Mouse (Mus musculus) MEL (cell line): ENCODE data around the gene Cdkal1. TPM values are rescaled to one million over a fixed set of nuclear protein-coding genes. Genes with fewer than 3 reads are reported as not detected.
A peak's percentile ranks its signal among the peaks of the same experiment; 100 is the strongest.

Experiments
- DNase-seq: peaks from one replicate; pipeline ENCODE4 v3.0.0; 2011; ENCODE audit warnings: low read depth, low spot score
- H3K27ac ChIP-seq: 2 replicates; pipeline ENCODE4 v1.5.1; 2012; ENCODE audit warnings: low read depth, mild to moderate bottlenecking, control low read depth, low read length, moderate library complexity; ENCODE audit not compliant: control insufficient read depth
- H3K27me3 ChIP-seq, 2 experiments: fragments of 150-350 bp in 1 of 2; sonication (generic) in 1 of 2; 2 replicates each; pipeline ENCODE4 v1.6.1; 2012; ENCODE audit warnings: low read length in 2 of 2, mild to moderate bottlenecking in 2 of 2, improper control_type of control experiment in 1 of 2, moderate library complexity in 1 of 2; ENCODE audit not compliant: insufficient read depth in 2 of 2, control insufficient read depth in 1 of 2
- H3K36me3 ChIP-seq, 2 experiments: 2 replicates each; pipeline ENCODE4 v1.6.1; 2012 to 2014; ENCODE audit warnings: low read length in 2 of 2, improper control_type of control experiment in 1 of 2, inconsistent platforms in 1 of 2, mild to moderate bottlenecking in 1 of 2; ENCODE audit not compliant: insufficient read depth in 2 of 2, control insufficient read depth in 1 of 2
- H3K4me1 ChIP-seq, 2 experiments: fragments of 150-350 bp in 1 of 2; sonication (generic) in 1 of 2; 2 replicates each; pipeline ENCODE4 v1.6.1; 2012; ENCODE audit warnings: low read length in 2 of 2, improper control_type of control experiment in 1 of 2, mild to moderate bottlenecking in 1 of 2; ENCODE audit not compliant: insufficient read depth in 2 of 2, control insufficient read depth in 1 of 2
- H3K4me3 ChIP-seq, 2 experiments: fragments of 150-350 bp in 1 of 2; sonication (generic) in 1 of 2; 2 replicates each; pipeline ENCODE4 v1.5.1; 2012; ENCODE audit warnings: low read depth in 2 of 2, low read length in 2 of 2, mild to moderate bottlenecking in 2 of 2, moderate library complexity in 2 of 2, control low read depth in 1 of 2, improper control_type of control experiment in 1 of 2; ENCODE audit not compliant: control insufficient read depth in 1 of 2, insufficient read depth in 1 of 2
- H3K79me2 ChIP-seq: 2 replicates; pipeline ENCODE4 v1.6.1; 2012; ENCODE audit warnings: mild to moderate bottlenecking, low read length, moderate library complexity; ENCODE audit not compliant: control insufficient read depth, poor library complexity, insufficient read depth
- H3K9ac ChIP-seq: 2 replicates; pipeline ENCODE4 v1.6.1; 2012; ENCODE audit warnings: low read depth, mild to moderate bottlenecking, control low read depth, low read length, moderate library complexity; ENCODE audit not compliant: control insufficient read depth, poor library complexity, severe bottlenecking
- H3K9me3 ChIP-seq: fragments of 150-350 bp; sonication (generic); replicated peaks from 2 replicates; pipeline ENCODE4 v1.6.1; 2012; ENCODE audit warnings: mild to moderate bottlenecking, low read length, improper control_type of control experiment, moderate library complexity; ENCODE audit not compliant: insufficient read depth
- CTCF ChIP-seq, 3 experiments: IDR thresholded peaks in 2 of 3; conservative IDR thresholded peaks in 1 of 3; 2 replicates each; pipeline ENCODE4 v1.5.1; 2011 to 2012; ENCODE audit warnings: low read length in 3 of 3, low read depth in 2 of 3, mild to moderate bottlenecking in 2 of 3, improper control_type of control experiment in 1 of 3, inconsistent platforms in 1 of 3, mixed read lengths in 1 of 3, moderate library complexity in 1 of 3; ENCODE audit not compliant: control insufficient read depth in 1 of 3, insufficient read depth in 1 of 3, poor library complexity in 1 of 3, severe bottlenecking in 1 of 3
- E2F4 ChIP-seq: IDR thresholded peaks from 2 replicates; pipeline ENCODE4 v1.6.1; 2011; ENCODE audit warnings: low read depth, low read length, improper control_type of control experiment, borderline replicate concordance
- ELF1 ChIP-seq: IDR thresholded peaks from 2 replicates; pipeline ENCODE4 v1.6.1; 2014; ENCODE audit warnings: low read depth, mild to moderate bottlenecking, inconsistent platforms, low read length, improper control_type of control experiment, moderate library complexity
- ETS1 ChIP-seq: IDR thresholded peaks from 2 replicates; pipeline ENCODE4 v1.6.1; 2012; ENCODE audit warnings: low read depth, mild to moderate bottlenecking, inconsistent platforms, low read length, improper control_type of control experiment, moderate library complexity
- GABPA ChIP-seq: IDR thresholded peaks from 2 replicates; pipeline ENCODE4 v1.6.1; 2012; ENCODE audit warnings: low read depth, mild to moderate bottlenecking, inconsistent platforms, low read length, improper control_type of control experiment, moderate library complexity
- HCFC1 ChIP-seq: IDR thresholded peaks from 2 replicates; pipeline ENCODE4 v1.6.1; 2012; ENCODE audit warnings: low read depth, mild to moderate bottlenecking, inconsistent platforms, low read length, improper control_type of control experiment, moderate library complexity
- JUND ChIP-seq: IDR thresholded peaks from 2 replicates; pipeline ENCODE4 v1.6.1; 2011; ENCODE audit warnings: low read depth, mild to moderate bottlenecking, improper control_type of control experiment, low read length
- KAT2A ChIP-seq: conservative IDR thresholded peaks from 2 replicates; pipeline ENCODE4 v1.6.1; 2012; ENCODE audit warnings: low read depth, low read length, improper control_type of control experiment, inconsistent platforms
- MAFK ChIP-seq: IDR thresholded peaks from 2 replicates; pipeline ENCODE4 v1.6.1; 2011; ENCODE audit warnings: low read depth, mild to moderate bottlenecking, low read length, improper control_type of control experiment, borderline replicate concordance
- MAX ChIP-seq: IDR thresholded peaks from 2 replicates; pipeline ENCODE4 v1.6.1; 2011; ENCODE audit warnings: low read length, improper control_type of control experiment
- MAZ ChIP-seq: IDR thresholded peaks from 2 replicates; pipeline ENCODE4 v1.6.1; 2012; ENCODE audit warnings: low read depth, mild to moderate bottlenecking, inconsistent platforms, low read length, improper control_type of control experiment
- MEF2A ChIP-seq: IDR thresholded peaks from 2 replicates; pipeline ENCODE4 v1.6.1; 2014; ENCODE audit warnings: low read depth, mild to moderate bottlenecking, inconsistent platforms, low read length, improper control_type of control experiment; ENCODE audit not compliant: poor library complexity, insufficient replicate concordance, severe bottlenecking; ENCODE audit errors: extremely low read depth
- MYB ChIP-seq: IDR thresholded peaks from 2 replicates; pipeline ENCODE4 v1.6.1; 2011; ENCODE audit warnings: mild to moderate bottlenecking, low read depth, low read length, improper control_type of control experiment
- MYC ChIP-seq: IDR thresholded peaks from 2 replicates; pipeline ENCODE4 v1.6.1; 2011; ENCODE audit warnings: low read depth, mild to moderate bottlenecking, low read length, improper control_type of control experiment, moderate library complexity
- NELFE ChIP-seq: IDR thresholded peaks from 2 replicates; pipeline ENCODE4 v1.6.1; 2011; ENCODE audit warnings: low read depth, low read length, improper control_type of control experiment
- POLR2A ChIP-seq, 2 experiments: IDR thresholded peaks; 2 replicates each; pipeline ENCODE4 v1.6.1; 2011 to 2012; ENCODE audit warnings: low read length in 2 of 2, mild to moderate bottlenecking in 2 of 2, control low read depth in 1 of 2, improper control_type of control experiment in 1 of 2, low read depth in 1 of 2, moderate library complexity in 1 of 2; ENCODE audit not compliant: control insufficient read depth in 1 of 2, insufficient read depth in 1 of 2, poor library complexity in 1 of 2
- POLR2AphosphoS5 ChIP-seq: IDR thresholded peaks from 2 replicates; pipeline ENCODE4 v1.6.1; 2012; ENCODE audit warnings: low read depth, borderline replicate concordance, mild to moderate bottlenecking, inconsistent platforms, low read length, moderate library complexity, mixed read lengths
- RAD21 ChIP-seq: IDR thresholded peaks from 2 replicates; pipeline ENCODE4 v1.6.1; 2011; ENCODE audit warnings: mild to moderate bottlenecking, low read depth, low read length, improper control_type of control experiment
- RCOR1 ChIP-seq: IDR thresholded peaks from 2 replicates; pipeline ENCODE4 v1.6.1; 2012; ENCODE audit warnings: low read depth, mild to moderate bottlenecking, inconsistent platforms, low read length, improper control_type of control experiment
- SIN3A ChIP-seq: IDR thresholded peaks from 2 replicates; pipeline ENCODE4 v1.6.1; 2012; ENCODE audit warnings: low read length, improper control_type of control experiment, inconsistent platforms
- TBP ChIP-seq: IDR thresholded peaks from 2 replicates; pipeline ENCODE4 v1.8.0; 2011; ENCODE audit warnings: low read depth, low read length, improper control_type of control experiment
- TCF12 ChIP-seq: IDR thresholded peaks from 2 replicates; pipeline ENCODE4 v1.6.1; 2014; ENCODE audit warnings: low read depth, mild to moderate bottlenecking, inconsistent platforms, low read length, improper control_type of control experiment, moderate library complexity
- USF1 ChIP-seq: IDR thresholded peaks from 2 replicates; pipeline ENCODE4 v1.6.1; 2014; ENCODE audit warnings: low read depth, mild to moderate bottlenecking, inconsistent platforms, low read length, improper control_type of control experiment, moderate library complexity
- USF2 ChIP-seq, 2 experiments: IDR thresholded peaks; 2 replicates each; pipeline ENCODE4 v1.6.1; 2011 to 2012; ENCODE audit warnings: improper control_type of control experiment in 2 of 2, low read length in 2 of 2, borderline replicate concordance in 1 of 2, inconsistent platforms in 1 of 2, low read depth in 1 of 2, mild to moderate bottlenecking in 1 of 2; ENCODE audit not compliant: insufficient read depth in 1 of 2
- ZC3H11A ChIP-seq: IDR thresholded peaks from 2 replicates; pipeline ENCODE4 v1.6.1; 2012; ENCODE audit warnings: low read depth, mild to moderate bottlenecking, inconsistent platforms, low read length, improper control_type of control experiment
- ZKSCAN1 ChIP-seq: IDR thresholded peaks from 2 replicates; pipeline ENCODE4 v1.6.1; 2012; ENCODE audit warnings: low read depth, mild to moderate bottlenecking, inconsistent platforms, low read length, improper control_type of control experiment, moderate library complexity
- ZMIZ1 ChIP-seq: IDR thresholded peaks from 2 replicates; pipeline ENCODE4 v1.6.1; 2012; ENCODE audit warnings: low read depth, mild to moderate bottlenecking, inconsistent platforms, low read length, improper control_type of control experiment, moderate library complexity
- ZNF384 ChIP-seq: IDR thresholded peaks from 2 replicates; pipeline ENCODE4 v1.6.1; 2012; ENCODE audit warnings: low read depth, mild to moderate bottlenecking, inconsistent platforms, low read length, improper control_type of control experiment
- polyA plus RNA-seq, 2 experiments: library from polyadenylated mRNA; stranded (reverse) in 1 of 2; unstranded in 1 of 2; fragments of >175 nt in 1 of 2; fragments of >200 nt in 1 of 2; gene quantifications; 2 replicates each; pipeline versions ENCODE4 v1.2.1 to v1.2.4; 2012; ENCODE audit warnings: low replicate concordance in 2 of 2, low read depth in 1 of 2; ENCODE audit not compliant: insufficient read length in 2 of 2, insufficient read depth in 1 of 2, missing spikeins in 1 of 2
- total RNA-seq: library from RNA; depleted of rRNA; stranded (reverse); fragments of 300-350 nt; gene quantifications from 2 replicates; pipeline ENCODE4 v1.2.3, GENCODE M21; 2012

The Cdkal1 gene
- total and polyA plus RNA-seq, 3 experiments, result 10.6 to 11.0 TPM; not detected in 1

- TF ChIP-seq MAZ (0 out of 2 replicates have a peak, but pooled peaks have one; percentile 29), ELF1 (no peak), SIN3A (peak; percentile 44)
Measured at GRCm38 (mm10) chr13:29430919-29431318, 424.6 kb downstream of the Cdkal1 start (continued).

- Histone ChIP-seq H3K27me3 (no peaks in the 10 kb centered on the region), H3K27ac (no peak overlapping the region), H3K79me2 (no peaks in the 10 kb centered on the region), H3K4me3 (no peak overlapping the region), H3K9ac (no peak overlapping the region), H3K36me3 (peaks cover 0 to 3% of the 10 kb centered on the region in 2 experiments; a peak in 2 of 4 replicates), H3K4me1 (peaks cover 0 to 3% of the 10 kb centered on the region in 2 experiments; a peak in 1 of 4 replicates), H3K9me3 (no peaks in the 10 kb centered on the region)
- TF ChIP-seq NELFE, result no peak
- TF ChIP-seq ZC3H11A, result no peak
- no peak for TF ChIP-seq ETS1
- no peak for TF ChIP-seq TBP
- no peak for TF ChIP-seq USF1
- TF ChIP-seq MYC, result no peak
- TF ChIP-seq JUND, result no peak
- TF ChIP-seq MYB, result no peak
- no peak for TF ChIP-seq MAX
- TF ChIP-seq ELF1, result no peak
- TF ChIP-seq MEF2A, result no peak
- no peak for TF ChIP-seq ZNF384
- no peak for TF ChIP-seq GABPA
- TF ChIP-seq KAT2A, result no peak
- TF ChIP-seq HCFC1, result no peak
- TF ChIP-seq E2F4, result no peak
- no peak for TF ChIP-seq RAD21
- no peak for DNase-seq
Measured at GRCm38 (mm10) chr13:29429877-29430276, 425.6 kb downstream of the Cdkal1 start.

- no peak for DNase-seq
- Histone ChIP-seq H3K9me3 (no peaks in the 10 kb centered on the region), H3K9ac (no peak overlapping the region), H3K79me2 (no peaks in the 10 kb centered on the region), H3K36me3 (peaks cover 0 to 3% of the 10 kb centered on the region in 2 experiments; a peak in 2 of 4 replicates), H3K4me3 (no peak overlapping the region), H3K4me1 (peaks cover 0 to 3% of the 10 kb centered on the region in 2 experiments; a peak in 1 of 4 replicates)
- TF ChIP-seq ZMIZ1, result no peak
- no peak for TF ChIP-seq POLR2AphosphoS5
- TF ChIP-seq CTCF (IDR thresholded peaks at IDR 0.05 in 2 of 3, conservative IDR thresholded peaks at IDR 0.05 in 1 of 3; ENCODE audit: control insufficient read depth in 1 of 3, insufficient read depth in 1 of 3, low read depth in 2 of 3, low read length in 3 of 3, poor library complexity in 1 of 3, severe bottlenecking in 1 of 3), result no peak
- TF ChIP-seq HCFC1, result no peak
- no peak for TF ChIP-seq MAFK
- no peak for TF ChIP-seq MEF2A
- no peak for TF ChIP-seq USF2 (IDR thresholded peaks at IDR 0.05; ENCODE audit: borderline replicate concordance in 1 of 2, insufficient read depth in 1 of 2, low read depth in 1 of 2, low read length in 2 of 2)
- no peak for TF ChIP-seq POLR2A (IDR thresholded peaks at IDR 0.05; ENCODE audit: control insufficient read depth in 1 of 2, insufficient read depth in 1 of 2, low read depth in 1 of 2, low read length in 2 of 2, poor library complexity in 1 of 2)
- no peak for TF ChIP-seq ZNF384
- no peak for TF ChIP-seq E2F4
- no peak for TF ChIP-seq ZC3H11A
- no peak for TF ChIP-seq RCOR1
- no peak for TF ChIP-seq ZKSCAN1
- no peak for TF ChIP-seq KAT2A
- no peak for TF ChIP-seq MAZ
- no peak for TF ChIP-seq TCF12
- TF ChIP-seq TBP, result no peak
- no peak for TF ChIP-seq RAD21
- TF ChIP-seq NELFE, result no peak
- TF ChIP-seq, all 39 proteins: peak for 0
- Histone ChIP-seq H3K27me3 (no peaks in the 10 kb centered on the region), H3K27ac (no peak overlapping the region)
Measured at GRCm38 (mm10) chr13:29429196-29429595, 426.3 kb downstream of the Cdkal1 start.
